Mouse (Mus musculus) embryonic facial prominence, embryonic 10.5 days (tissue): ENCODE data around the gene Tex29. TPM values are rescaled to one million over a fixed set of nuclear protein-coding genes. Genes with fewer than 3 reads are reported as not detected.

Source experiments
- DNase-seq: peaks from one replicate; pipeline ENCODE4 v3.0.0-alpha.2; 2017; ENCODE audit warnings: low spot score
- H3K27ac ChIP-seq: fragments of 300-500 bp; sonication (generic); replicated peaks from 2 replicates; pipeline ENCODE4 v1.5.1; 2016; ENCODE audit warnings: mild to moderate bottlenecking
- H3K27me3 ChIP-seq: fragments of 300-500 bp; sonication (generic); replicated peaks from 2 replicates; pipeline ENCODE4 v1.6.1; 2016; ENCODE audit warnings: low read depth, mild to moderate bottlenecking; ENCODE audit not compliant: poor library complexity, severe bottlenecking
- H3K36me3 ChIP-seq: fragments of 300-500 bp; sonication (generic); replicated peaks from 2 replicates; pipeline ENCODE4 v1.6.1; 2016; ENCODE audit warnings: mild to moderate bottlenecking, moderate library complexity
- H3K4me1 ChIP-seq: fragments of 300-500 bp; sonication (generic); 2 replicates; pipeline ENCODE4 v1.6.1; 2016
- H3K4me3 ChIP-seq: fragments of 300-500 bp; sonication (generic); 2 replicates; pipeline ENCODE4 v1.5.1; 2016; ENCODE audit warnings: mild to moderate bottlenecking, moderate library complexity
- H3K9me3 ChIP-seq: fragments of 300-500 bp; sonication (generic); 2 replicates; pipeline ENCODE4 v1.6.1; 2016; ENCODE audit warnings: mild to moderate bottlenecking
- WGBS: fragments of 180-500 bp; shearing (Covaris S2); methylation state at CpG from one replicate; pipeline ENCODE4 v1.1.7; 2016; 5-methylcytosine and 5-hydroxymethylcytosine counted together
- polyA plus RNA-seq: library from polyadenylated mRNA; unstranded; fragments of >200 nt; fragmentation: Nextera tagmentation; extraction: Ambion mirVana; gene quantifications from 2 replicates; pipeline ENCODE4 v1.2.1, GENCODE M21; 2016

Tex29 gene
- polyA plus RNA-seq, 1 experiment from 2014 or later: not detected

GRCm38 (mm10) chr8:11813801-11814200 lies 26.5 kb upstream of the Tex29 start:
- H3K4me1 ChIP-seq: no peaks in the 10 kb centered on the region
- no peak for DNase-seq
- H3K27ac ChIP-seq: no peak overlapping the region
- peaks cover 100% of the 10 kb centered on the region for H3K36me3 ChIP-seq
- H3K4me3 ChIP-seq: no peak overlapping the region
- no peaks in the 10 kb centered on the region for H3K27me3 ChIP-seq
- H3K9me3 ChIP-seq: no peaks in the 10 kb centered on the region
- 92% methylated on average over 7 of the region's 7 CpGs for WGBS

- Histone ChIP-seq H3K27ac (no peak overlapping the region), H3K4me1 (no peaks in the 10 kb centered on the region), H3K27me3 (no peaks in the 10 kb centered on the region), H3K36me3 (peaks cover 100% of the 10 kb centered on the region), H3K9me3 (no peaks in the 10 kb centered on the region), H3K4me3 (no peak overlapping the region)
- DNase-seq: no peak
- 85% methylated on average over 7 of the region's 7 CpGs for WGBS
These were observed 25.1 kb upstream of the Tex29 start for GRCm38 (mm10) chr8:11815206-11815605.

DNA sequence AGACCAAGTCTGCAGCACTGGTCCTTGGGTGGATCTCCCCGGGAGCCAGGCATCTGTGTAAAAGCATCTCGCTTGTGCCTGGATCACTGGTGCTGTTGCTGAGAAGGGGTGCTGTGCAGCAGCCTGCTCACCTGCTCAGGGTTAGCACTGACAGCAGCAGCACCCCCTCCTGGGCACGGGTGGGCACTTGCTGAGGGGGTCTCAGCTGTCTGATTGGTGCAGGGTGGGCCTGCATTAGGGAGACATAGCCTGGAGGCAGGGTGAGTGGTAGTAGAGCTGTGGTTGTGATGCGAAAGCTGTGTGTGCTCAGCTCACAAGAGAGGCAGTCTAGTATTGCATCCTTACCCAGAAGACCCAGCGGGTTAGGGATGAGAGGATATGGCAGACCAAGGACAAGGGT lies 20.1 kb upstream of the Tex29 start:
- Histone ChIP-seq H3K36me3 (peaks cover 100% of the 10 kb centered on the region), H3K4me1 (no peaks in the 10 kb centered on the region)
- 88% methylated on average over 5 of the region's 5 CpGs for WGBS

DNA sequence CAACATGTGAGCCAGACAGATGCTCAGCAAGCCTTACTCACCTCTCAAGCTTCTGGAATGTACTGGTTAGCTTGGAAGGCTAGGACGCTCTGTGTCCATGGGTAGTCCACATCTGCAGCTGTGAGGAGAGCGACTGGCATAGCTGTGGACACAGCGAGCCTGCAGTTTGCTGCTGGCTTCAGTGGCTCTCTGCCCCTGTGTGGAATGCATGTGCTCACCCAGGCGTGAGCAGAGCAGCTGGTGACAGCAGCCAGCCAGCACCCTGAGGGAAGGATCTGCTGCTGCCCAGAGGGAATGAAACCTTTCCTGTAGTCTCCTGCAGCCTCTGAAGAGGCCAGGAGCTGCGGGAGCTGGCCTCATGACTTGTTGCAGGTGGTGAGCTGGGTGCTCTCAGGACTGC lies 19.7 kb upstream of the Tex29 start:
- WGBS: 92% methylated on average over 5 of the region's 5 CpGs
- H3K27ac ChIP-seq: no peak overlapping the region
- no peaks in the 10 kb centered on the region for H3K27me3 ChIP-seq
- 0 out of 2 replicates have a peak, but pooled peaks cover 3% of the 10 kb centered on the region for H3K4me1 ChIP-seq
- DNase-seq: no peak
- peaks cover 100% of the 10 kb centered on the region for H3K36me3 ChIP-seq
- no peaks in the 10 kb centered on the region for H3K9me3 ChIP-seq
- H3K4me3 ChIP-seq: no peak overlapping the region

More for the DNA sequence above, 20.1 kb upstream of the Tex29 start:
- no peak overlapping the region for H3K4me3 ChIP-seq
- no peak for DNase-seq
- H3K27me3 ChIP-seq: no peaks in the 10 kb centered on the region
- no peaks in the 10 kb centered on the region for H3K9me3 ChIP-seq
- no peak overlapping the region for H3K27ac ChIP-seq

- no peak for DNase-seq
- Histone ChIP-seq H3K27ac (no peak overlapping the region), H3K36me3 (peaks cover 100% of the 10 kb centered on the region), H3K27me3 (no peaks in the 10 kb centered on the region), H3K4me3 (no peak overlapping the region), H3K9me3 (no peaks in the 10 kb centered on the region), H3K4me1 (0 out of 2 replicates have a peak, but pooled peaks cover 3% of the 10 kb centered on the region)
- WGBS: 93% methylated on average over 14 of the region's 14 CpGs
These were observed 18.6 kb upstream of the Tex29 start for GRCm38 (mm10) chr8:11821451-11822206.

- Histone ChIP-seq H3K36me3 (peaks cover 100% of the 10 kb centered on the region), H3K4me3 (no peak overlapping the region), H3K27me3 (no peaks in the 10 kb centered on the region), H3K4me1 (0 out of 2 replicates have a peak, but pooled peaks cover 3% of the 10 kb centered on the region), H3K27ac (no peak overlapping the region), H3K9me3 (no peaks in the 10 kb centered on the region)
- DNase-seq: no peak
- 80% methylated on average over 9 of the region's 9 CpGs for WGBS
These were observed 17.7 kb upstream of the Tex29 start for GRCm38 (mm10) chr8:11822550-11823060.

GRCm38 (mm10) chr8:11825756-11826155 lies 14.5 kb upstream of the Tex29 start:
- H3K36me3 ChIP-seq: peaks cover 98% of the 10 kb centered on the region
- 40% methylated on average over 3 of the region's 3 CpGs for WGBS
- no peak overlapping the region for H3K27ac ChIP-seq
- H3K9me3 ChIP-seq: no peaks in the 10 kb centered on the region
- no peak overlapping the region for H3K4me3 ChIP-seq
- no peak for DNase-seq
- no peaks in the 10 kb centered on the region for H3K27me3 ChIP-seq
- 0 out of 2 replicates have a peak, but pooled peaks cover 3% of the 10 kb centered on the region for H3K4me1 ChIP-seq

DNA sequence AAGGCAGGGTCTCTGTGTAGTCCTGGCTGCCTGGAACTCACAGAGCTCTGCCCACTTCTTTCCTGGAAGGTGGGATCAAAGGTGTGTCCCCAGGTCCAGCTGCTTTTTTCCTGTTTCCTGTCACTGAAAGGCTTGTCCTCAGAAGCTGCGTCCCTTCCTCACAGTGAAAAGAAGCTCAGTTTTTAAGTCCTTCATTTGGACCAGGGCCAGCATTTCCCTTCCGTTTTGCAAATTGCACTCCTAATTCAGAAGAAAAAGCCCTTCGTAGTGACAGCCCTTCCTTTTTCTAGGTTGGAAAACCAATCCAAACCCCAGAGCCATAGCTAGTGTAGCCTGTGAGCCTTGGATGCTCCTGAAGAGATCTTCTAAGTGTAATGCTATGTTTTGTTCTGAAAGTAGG lies 13.0 kb upstream of the Tex29 start:
- Histone ChIP-seq H3K27ac (no peak overlapping the region), H3K4me1 (0 out of 2 replicates have a peak, but pooled peaks cover 3% of the 10 kb centered on the region), H3K27me3 (no peaks in the 10 kb centered on the region), H3K9me3 (no peaks in the 10 kb centered on the region), H3K36me3 (peaks cover 94% of the 10 kb centered on the region), H3K4me3 (no peak overlapping the region)
- no peak for DNase-seq
- WGBS: 93% methylated on average over 3 of the region's 3 CpGs

DNA sequence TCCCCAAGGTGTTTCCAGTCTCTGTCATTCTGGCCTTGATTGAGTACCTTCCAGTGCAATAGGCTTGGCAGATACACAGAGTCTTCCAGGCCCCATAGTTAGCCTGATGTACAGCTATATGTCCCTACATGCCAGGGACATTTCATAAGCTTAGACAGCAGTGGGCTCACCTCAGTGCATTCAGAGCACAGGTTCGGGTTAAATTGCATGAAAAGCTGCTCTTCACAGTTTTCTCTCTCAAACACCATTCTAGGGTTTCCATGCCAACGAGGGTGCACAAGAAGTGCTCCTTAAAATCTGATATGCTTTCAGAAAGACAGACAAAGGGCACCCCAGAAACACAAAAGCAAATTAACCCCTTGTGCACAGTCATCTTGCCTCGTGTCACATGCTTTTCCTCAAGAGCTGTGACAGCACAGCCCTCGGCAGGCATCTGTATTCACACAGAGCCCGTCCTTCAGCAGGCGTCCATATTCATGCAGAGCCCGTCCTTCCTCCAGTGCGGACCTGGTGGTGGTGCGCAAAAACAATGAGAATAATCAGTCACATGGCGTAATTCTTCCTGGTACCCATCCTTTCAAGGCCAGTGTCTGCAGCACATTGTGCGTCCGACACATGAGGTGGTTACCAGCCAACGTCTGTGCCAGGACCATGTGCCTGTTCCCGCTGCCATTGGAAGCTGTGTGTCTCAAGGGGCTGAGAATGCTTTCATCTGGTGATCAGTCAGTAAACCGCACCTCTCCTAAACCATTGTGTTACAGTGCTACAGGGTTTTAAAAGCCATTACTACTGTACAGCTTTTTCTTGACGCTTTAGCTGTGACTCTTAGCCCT lies 9.8 kb upstream of the Tex29 start:
- WGBS: 81% methylated on average over 16 of the region's 16 CpGs
- DNase-seq: no peak

GRCm38 (mm10) chr8:11831174-11831573 lies 9.1 kb upstream of the Tex29 start:
- DNase-seq: no peak
- H3K36me3 ChIP-seq: peaks cover 93% of the 10 kb centered on the region

More for the DNA sequence above, 9.8 kb upstream of the Tex29 start:
- no peaks in the 10 kb centered on the region for H3K27me3 ChIP-seq
- H3K9me3 ChIP-seq: no peaks in the 10 kb centered on the region
- H3K4me1 ChIP-seq: 0 out of 2 replicates have a peak, but pooled peaks cover under 1% of the 10 kb centered on the region
- no peak overlapping the region for H3K4me3 ChIP-seq
- no peak overlapping the region for H3K27ac ChIP-seq
- peaks cover 94% of the 10 kb centered on the region for H3K36me3 ChIP-seq

DNA sequence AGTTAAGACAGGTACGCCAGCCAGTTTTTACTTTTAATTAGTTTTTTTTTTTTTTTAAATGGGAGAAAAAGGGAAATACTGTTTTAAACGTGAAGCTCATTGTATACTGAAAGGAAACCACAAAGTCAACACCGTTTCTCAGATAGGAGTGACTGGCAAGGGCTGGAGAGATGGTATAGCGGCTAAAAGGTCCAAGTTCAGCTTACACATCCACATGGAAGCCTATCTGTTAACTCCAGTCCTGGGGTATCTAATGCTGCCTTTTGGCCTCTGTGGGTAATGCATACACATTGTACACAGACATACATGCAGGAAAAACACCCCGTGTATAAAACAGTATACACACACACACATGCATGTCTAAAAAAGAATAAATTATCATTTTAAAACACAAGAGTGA lies 8.3 kb upstream of the Tex29 start:
- peaks cover 85% of the 10 kb centered on the region for H3K36me3 ChIP-seq
- no peaks in the 10 kb centered on the region for H3K4me1 ChIP-seq
- no peak overlapping the region for H3K27ac ChIP-seq
- 93% methylated on average over 5 of the region's 5 CpGs for WGBS
- DNase-seq: no peak
- no peak overlapping the region for H3K4me3 ChIP-seq
- no peaks in the 10 kb centered on the region for H3K9me3 ChIP-seq
- H3K27me3 ChIP-seq: no peaks in the 10 kb centered on the region

More at GRCm38 (mm10) chr8:11831174-11831573, 9.1 kb upstream of the Tex29 start:
- WGBS: 94% methylated on average over 10 of the region's 10 CpGs
- H3K27ac ChIP-seq: no peak overlapping the region
- no peak overlapping the region for H3K4me3 ChIP-seq
- no peaks in the 10 kb centered on the region for H3K9me3 ChIP-seq
- H3K27me3 ChIP-seq: no peaks in the 10 kb centered on the region
- H3K4me1 ChIP-seq: no peaks in the 10 kb centered on the region

GRCm38 (mm10) chr8:11833157-11833556 lies 7.1 kb upstream of the Tex29 start:
- 92% methylated on average over 4 of the region's 4 CpGs for WGBS
- H3K36me3 ChIP-seq: peaks cover 73% of the 10 kb centered on the region
- H3K27ac ChIP-seq: no peak overlapping the region
- H3K9me3 ChIP-seq: no peaks in the 10 kb centered on the region
- H3K4me1 ChIP-seq: no peaks in the 10 kb centered on the region
- no peak overlapping the region for H3K4me3 ChIP-seq
- H3K27me3 ChIP-seq: no peaks in the 10 kb centered on the region
- DNase-seq: no peak
